ENCODE assay signal across 18 mouse cellular contexts in the genomic region with DNA sequence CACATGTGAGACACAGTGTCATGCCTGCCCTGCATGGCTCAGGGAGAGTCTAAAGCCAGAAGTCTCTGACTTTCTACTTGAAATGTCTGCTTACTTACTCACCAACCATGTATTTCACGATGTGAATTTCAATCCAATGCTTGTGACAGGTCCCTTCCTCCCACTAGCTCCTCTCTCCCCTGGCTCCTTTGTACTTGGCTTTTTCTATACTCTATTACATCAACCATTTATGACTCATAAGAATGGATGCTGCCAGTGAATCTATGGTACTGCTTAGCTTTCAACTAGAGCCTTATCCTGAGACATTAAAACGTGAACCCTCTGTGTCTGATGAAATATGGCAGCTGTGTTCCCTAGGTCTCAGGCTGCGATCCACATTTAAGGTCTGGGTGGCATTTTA. TPM values are rescaled to one million over a fixed set of nuclear protein-coding genes. Genes with fewer than 3 reads are reported as not detected.
"Had no signal": no experiment of that assay in that cellular context is flagged by ENCODE, and none has a peak within 500 bp of the region (broad histone marks: within the 10 kb centered on the region; RNA-seq: fewer than 3 reads in every experiment).

No protein-coding gene starts in this region.

- H3K4me1 ChIP-seq: liver, embryonic 15.5 days; midbrain, embryonic 13.5 days; neural tube, embryonic 15.5 days had no signal

- H3K4me2 ChIP-seq: limb, embryonic 13.5 days; liver, embryonic 15.5 days; midbrain, embryonic 13.5 days; neural tube, embryonic 15.5 days had no signal

- H3K27ac ChIP-seq: limb, embryonic 13.5 days; liver, embryonic 15.5 days; midbrain, embryonic 13.5 days; neural tube, embryonic 15.5 days; stomach, postnatal 0 days had no signal

- DNase-seq: kidney, adult 11 months; kidney, postnatal 10 days; kidney, postnatal 4 days; left cerebral cortex, postnatal 4 days; lung, adult 2 months; lung, postnatal 36 days; right cerebral cortex, adult 18-20 months; right cerebral cortex, postnatal 25 days; thymus, adult 18-20 months; thymus, postnatal 36 days had no signal

- H3K4me3 ChIP-seq: limb, embryonic 13.5 days; liver, embryonic 15.5 days; midbrain, embryonic 13.5 days; myocyte; neural tube, embryonic 15.5 days had no signal

- H3K27me3 ChIP-seq: limb, embryonic 13.5 days; liver, embryonic 15.5 days; midbrain, embryonic 13.5 days; neural tube, embryonic 15.5 days had no signal

- H3K9me3 ChIP-seq: limb, embryonic 13.5 days; liver, embryonic 15.5 days; midbrain, embryonic 13.5 days; neural tube, embryonic 15.5 days had no signal

- H3K9ac ChIP-seq: limb, embryonic 13.5 days; liver, embryonic 15.5 days; midbrain, embryonic 13.5 days; neural tube, embryonic 15.5 days had no signal

- ATAC-seq: lung, postnatal 0 days; midbrain, embryonic 13.5 days had no signal

RNA-seq across cellular contexts. Expression of a gene that starts 53.0 kb away (rescaled TPM):
- total RNA-seq: megakaryocyte progenitor cell, adult 5-6 weeks had no signal
